Mouse (Mus musculus) adrenal gland, postnatal 4 days (tissue): ENCODE data around the gene Ezh2. TPM values are rescaled to one million over a fixed set of nuclear protein-coding genes. Genes with fewer than 3 reads are reported as not detected.
"Not testable (repeated sequence)": the region's sequence is repeated elsewhere in the genome, so short reads cannot be mapped to it uniquely, and the experiment has no call there.

Experiments
- DNase-seq, 2 experiments: peaks; one replicate each; pipeline ENCODE4 v3.0.0; 2021 to 2022; ENCODE audit warnings: low spot score in 2 of 2, mixed read lengths in 2 of 2
- long read RNA-seq, 2 experiments: library from polyadenylated mRNA; stranded (forward); transcript quantifications; one replicate each; pipeline ENCODE4 v2.0.0; 2021
- total RNA-seq, 2 experiments: library from RNA; stranded (reverse); gene quantifications; 2 replicates each; pipeline ENCODE4 v1.2.3; 2021

The Ezh2 gene
- total RNA-seq, result 10 to 100 TPM; 51.2 to 59.1 TPM
- long read RNA-seq, experiment 1, partial matches to known transcripts, result 1 of 8 reads
- long read RNA-seq, experiment 1, other reads (novel, unspliced or antisense), result 3 of 8 reads
- long read RNA-seq, experiment 2, transcript Ezh2-201 (20 exons, 2,787 nt), result major isoform, 13 of 49 reads
- long read RNA-seq, experiment 2, partial matches to known transcripts, result 7 of 49 reads
- long read RNA-seq, experiment 2, other reads (novel, unspliced or antisense), result 29 of 49 reads

GRCm38 (mm10) chr6:47594926-47595623 lies at the start of gene Ezh2:
Gene Ezh2 (minus strand): TSS chr6:47595341.
- DNase-seq, result peak; percentile 93 to 96

- DNase-seq, result no peak
Measured at GRCm38 (mm10) chr6:47636527-47637076, 41.5 kb upstream of the Ezh2 start.

GRCm38 (mm10) chr6:47635995-47636526 lies 40.9 kb upstream of the Ezh2 start:
- no peak for DNase-seq

GRCm38 (mm10) chr6:47635207-47635994 lies 40.3 kb upstream of the Ezh2 start:
- no peak for DNase-seq

GRCm38 (mm10) chr6:47633467-47633866 lies 38.3 kb upstream of the Ezh2 start:
- no peak for DNase-seq

GRCm38 (mm10) chr6:47630061-47630460 lies 34.9 kb upstream of the Ezh2 start:
- not testable (repeated sequence) for DNase-seq

- no peak for DNase-seq
Measured at GRCm38 (mm10) chr6:47627978-47628377, 32.8 kb upstream of the Ezh2 start.

GRCm38 (mm10) chr6:47626976-47627375 lies 31.8 kb upstream of the Ezh2 start:
- DNase-seq, result not testable (repeated sequence)

GRCm38 (mm10) chr6:47621039-47621438 lies 25.9 kb upstream of the Ezh2 start:
- DNase-seq, result no peak

GRCm38 (mm10) chr6:47608306-47608705 lies 13.2 kb upstream of the Ezh2 start:
- DNase-seq, result not testable (repeated sequence)

- DNase-seq, result no peak
Measured at GRCm38 (mm10) chr6:47601931-47602330, 6.8 kb upstream of the Ezh2 start.

GRCm38 (mm10) chr6:47595696-47596095 lies 555 bp upstream of the Ezh2 start:
- no peak for DNase-seq

- peak; percentile 38 to 48 for DNase-seq
Measured at GRCm38 (mm10) chr6:47594141-47594835, 853 bp downstream of the Ezh2 start.

- DNase-seq, result no peak
Measured at GRCm38 (mm10) chr6:47593590-47593989, 1.6 kb downstream of the Ezh2 start.

- not testable (repeated sequence) for DNase-seq
Measured at GRCm38 (mm10) chr6:47587332-47587731, 7.8 kb downstream of the Ezh2 start.

GRCm38 (mm10) chr6:47572887-47573286 lies 22.3 kb downstream of the Ezh2 start:
- no peak for DNase-seq

- DNase-seq, result no peak
Measured at GRCm38 (mm10) chr6:47565326-47566035, 29.7 kb downstream of the Ezh2 start.

GRCm38 (mm10) chr6:47561426-47561825 lies 33.7 kb downstream of the Ezh2 start:
- DNase-seq, result no peak

GRCm38 (mm10) chr6:47560846-47561245 lies 34.3 kb downstream of the Ezh2 start:
- no peak for DNase-seq

- DNase-seq, result no peak
Measured at GRCm38 (mm10) chr6:47560407-47560806, 34.7 kb downstream of the Ezh2 start.
